Mouse (Mus musculus): Measurements from ENCODE around the gene Scd1. TPM values are rescaled to one million over a fixed set of nuclear protein-coding genes. Genes with fewer than 3 reads are reported as not detected.
A peak's percentile ranks its signal among the peaks of the same experiment; 100 is the strongest.

The Scd1 gene
- polyA plus RNA-seq, 1 experiment from 2014 or later: 15.2 TPM

- ATAC-seq (ENCODE audit: insufficient read depth, low FRiP score, low TSS enrichment) (no peak), DNase-seq (ENCODE audit: low spot score) (no peak)
- no peak overlapping the region for H3K4me3 ChIP-seq (ENCODE audit: low read depth, low read length)
- H3K27me3 ChIP-seq (ENCODE audit: control insufficient read depth, insufficient read depth, low read length): no peaks in the 10 kb centered on the region
- H3K9me3 ChIP-seq (ENCODE audit: control insufficient read depth, low read length): no peaks in the 10 kb centered on the region
- 93% methylated on average over 4 of the region's 4 CpGs for WGBS
- H3K27ac ChIP-seq (ENCODE audit: low read depth, low read length): no peak overlapping the region
- no peak overlapping the region for H3K9ac ChIP-seq (ENCODE audit: low read length)
- H3K4me2 ChIP-seq (ENCODE audit: low read depth): no peak overlapping the region
- H3K4me1 ChIP-seq (ENCODE audit: control insufficient read depth, insufficient read depth, low read length): no peaks in the 10 kb centered on the region
- no peaks in the 10 kb centered on the region for H3K36me3 ChIP-seq (ENCODE audit: control insufficient read depth, insufficient read depth, low read length)
These were observed 41.9 kb downstream of the Scd1 start for GRCm38 (mm10) chr19:44365733-44366132.

- Histone ChIP-seq H3K4me2 (ENCODE audit: low read depth) (no peak overlapping the region), H3K27ac (ENCODE audit: low read depth, low read length) (no peak overlapping the region), H3K36me3 (ENCODE audit: control insufficient read depth, insufficient read depth, low read length) (no peaks in the 10 kb centered on the region), H3K4me3 (ENCODE audit: low read depth, low read length) (no peak overlapping the region), H3K9ac (ENCODE audit: low read length) (no peak overlapping the region), H3K4me1 (ENCODE audit: control insufficient read depth, insufficient read depth, low read length) (no peaks in the 10 kb centered on the region), H3K9me3 (ENCODE audit: control insufficient read depth, low read length) (no peaks in the 10 kb centered on the region), H3K27me3 (ENCODE audit: control insufficient read depth, insufficient read depth, low read length) (no peaks in the 10 kb centered on the region)
- 89% methylated on average over 8 of the region's 8 CpGs for WGBS
- ATAC-seq (ENCODE audit: insufficient read depth, low FRiP score, low TSS enrichment) (no peak), DNase-seq (ENCODE audit: low spot score) (no peak)
These were observed 43.6 kb downstream of the Scd1 start for GRCm38 (mm10) chr19:44364029-44364428.

GRCm38 (mm10) chr19:44363529-44363928, 44.1 kb downstream of the Scd1 start:
- H3K9me3 ChIP-seq (ENCODE audit: control insufficient read depth, low read length): no peaks in the 10 kb centered on the region
- ATAC-seq (ENCODE audit: insufficient read depth, low FRiP score, low TSS enrichment) (no peak), DNase-seq (ENCODE audit: low spot score) (peak; percentile 76)
- 24% methylated on average over 13 of the region's 13 CpGs for WGBS
- H3K27me3 ChIP-seq (ENCODE audit: control insufficient read depth, insufficient read depth, low read length): no peaks in the 10 kb centered on the region
- H3K36me3 ChIP-seq (ENCODE audit: control insufficient read depth, insufficient read depth, low read length): no peaks in the 10 kb centered on the region
- no peaks in the 10 kb centered on the region for H3K4me1 ChIP-seq (ENCODE audit: control insufficient read depth, insufficient read depth, low read length)
- H3K9ac ChIP-seq (ENCODE audit: low read length): no peak overlapping the region
- no peak overlapping the region for H3K4me2 ChIP-seq (ENCODE audit: low read depth)
- H3K4me3 ChIP-seq (ENCODE audit: low read depth, low read length): no peak overlapping the region
- H3K27ac ChIP-seq (ENCODE audit: low read depth, low read length): no peak overlapping the region

GRCm38 (mm10) chr19:44358700-44359099, 49.0 kb downstream of the Scd1 start:
- no peak for ATAC-seq (ENCODE audit: insufficient read depth, low FRiP score, low TSS enrichment)
- Histone ChIP-seq H3K27me3 (ENCODE audit: control insufficient read depth, insufficient read depth, low read length) (no peaks in the 10 kb centered on the region), H3K4me3 (ENCODE audit: low read depth, low read length) (no peak overlapping the region), H3K27ac (ENCODE audit: low read depth, low read length) (no peak overlapping the region), H3K36me3 (ENCODE audit: control insufficient read depth, insufficient read depth, low read length) (no peaks in the 10 kb centered on the region), H3K9me3 (ENCODE audit: control insufficient read depth, low read length) (no peaks in the 10 kb centered on the region), H3K9ac (ENCODE audit: low read length) (no peak overlapping the region), H3K4me2 (ENCODE audit: low read depth) (no peak overlapping the region), H3K4me1 (ENCODE audit: control insufficient read depth, insufficient read depth, low read length) (no peaks in the 10 kb centered on the region)
- WGBS: 66% methylated on average over 8 of the region's 8 CpGs
- DNase-seq (ENCODE audit: low spot score): no peak

GRCm38 (mm10) chr19:44351756-44352155, 55.9 kb downstream of the Scd1 start:
- Histone ChIP-seq H3K4me2 (ENCODE audit: low read depth) (no peak overlapping the region), H3K36me3 (ENCODE audit: control insufficient read depth, insufficient read depth, low read length) (no peaks in the 10 kb centered on the region), H3K9ac (ENCODE audit: low read length) (no peak overlapping the region), H3K27ac (ENCODE audit: low read depth, low read length) (no peak overlapping the region), H3K4me1 (ENCODE audit: control insufficient read depth, insufficient read depth, low read length) (no peaks in the 10 kb centered on the region), H3K9me3 (ENCODE audit: control insufficient read depth, low read length) (no peaks in the 10 kb centered on the region), H3K4me3 (ENCODE audit: low read depth, low read length) (no peak overlapping the region), H3K27me3 (ENCODE audit: control insufficient read depth, insufficient read depth, low read length) (no peaks in the 10 kb centered on the region)
- 79% methylated on average over 7 of the region's 7 CpGs for WGBS
- DNase-seq (ENCODE audit: low spot score): no peak
- no peak for ATAC-seq (ENCODE audit: insufficient read depth, low FRiP score, low TSS enrichment)

- ATAC-seq (ENCODE audit: insufficient read depth, low FRiP score, low TSS enrichment) (no peak), DNase-seq (ENCODE audit: low spot score) (no peak)
- Histone ChIP-seq H3K27ac (ENCODE audit: low read depth, low read length) (no peak overlapping the region), H3K4me3 (ENCODE audit: low read depth, low read length) (no peak overlapping the region), H3K36me3 (ENCODE audit: control insufficient read depth, insufficient read depth, low read length) (no peaks in the 10 kb centered on the region), H3K4me2 (ENCODE audit: low read depth) (no peak overlapping the region), H3K4me1 (ENCODE audit: control insufficient read depth, insufficient read depth, low read length) (no peaks in the 10 kb centered on the region), H3K27me3 (ENCODE audit: control insufficient read depth, insufficient read depth, low read length) (no peaks in the 10 kb centered on the region), H3K9me3 (ENCODE audit: control insufficient read depth, low read length) (no peaks in the 10 kb centered on the region), H3K9ac (ENCODE audit: low read length) (no peak overlapping the region)
- 88% methylated on average over 8 of the region's 8 CpGs for WGBS
These were observed 58.0 kb downstream of the Scd1 start for GRCm38 (mm10) chr19:44349689-44350088.

Other genes with a start within 250 kb of the Scd1 start
- 1.2 and 1.3 TPM in 2 replicates for gene Pkd2l1, start 215.4 kb downstream of the Scd1 start, polyA plus RNA-seq (2014; fragmentation: Nextera tagmentation; extraction: Ambion mirVana)
- 0.53 and 0.76 TPM in 2 replicates for gene Scd3, start 204.6 kb downstream of the Scd1 start, polyA plus RNA-seq (2014; fragmentation: Nextera tagmentation; extraction: Ambion mirVana)
- 413 and 424 TPM in 2 replicates for gene Scd2, start 114.2 kb downstream of the Scd1 start, polyA plus RNA-seq (2014; fragmentation: Nextera tagmentation; extraction: Ambion mirVana)
- gene Scd4, start 74.8 kb downstream of the Scd1 start, polyA plus RNA-seq (2014; fragmentation: Nextera tagmentation; extraction: Ambion mirVana): not detected in 2 replicates
- 0.45 and 0.46 TPM in 2 replicates for gene Wnt8b, start 85.6 kb upstream of the Scd1 start, polyA plus RNA-seq (2014; fragmentation: Nextera tagmentation; extraction: Ambion mirVana)
- gene Sec31b, start 138.0 kb upstream of the Scd1 start, polyA plus RNA-seq (2014; fragmentation: Nextera tagmentation; extraction: Ambion mirVana): 0.31 and 0.37 TPM in 2 replicates
- gene Gm20538, start 145.0 kb upstream of the Scd1 start, polyA plus RNA-seq (2014; fragmentation: Nextera tagmentation; extraction: Ambion mirVana): not detected in 2 replicates
- 525 and 556 TPM in 2 replicates for gene Ndufb8, start 147.6 kb upstream of the Scd1 start, polyA plus RNA-seq (2014; fragmentation: Nextera tagmentation; extraction: Ambion mirVana)
- gene Hif1an, start 155.0 kb upstream of the Scd1 start, polyA plus RNA-seq (2014; fragmentation: Nextera tagmentation; extraction: Ambion mirVana): 29.0 and 29.3 TPM in 2 replicates

Measured in neural tube, embryonic 11.5 days (tissue).